Mouse (Mus musculus) lung, postnatal 4 days (tissue): ENCODE data around the gene Prl4a1.
"Not testable (repeated sequence)": the region's sequence is repeated elsewhere in the genome, so short reads cannot be mapped to it uniquely, and the experiment has no call there.

ENCODE experiments used
- DNase-seq, 2 experiments: peaks; one replicate each; pipeline ENCODE4 v3.0.0; 2021

Prl4a1 gene

GRCm38 (mm10) chr13:28015912-28016311, at the start of gene Prl4a1:
TSS of gene Prl4a1 (plus strand) at chr13:28016212.
- DNase-seq, result no peak

DNA sequence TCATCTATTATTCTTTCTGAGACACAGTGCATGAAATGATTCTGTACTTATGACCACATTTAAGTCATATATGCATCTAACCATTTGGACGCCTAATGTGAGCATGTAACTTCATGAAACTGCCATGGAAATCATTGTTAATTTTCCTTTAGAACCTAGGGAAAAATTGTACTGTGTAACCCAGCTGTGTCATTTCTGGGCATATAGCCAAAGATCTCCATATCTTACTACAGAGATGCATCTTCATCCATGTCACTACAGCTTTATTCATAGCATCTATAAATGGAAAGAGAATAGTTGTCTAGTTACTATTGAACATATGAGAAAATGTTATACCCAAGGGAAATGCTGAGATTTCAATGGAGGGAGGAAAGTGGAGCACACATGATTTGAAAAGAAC, 43.1 kb upstream of the Prl4a1 start:
- no peak for DNase-seq

DNA sequence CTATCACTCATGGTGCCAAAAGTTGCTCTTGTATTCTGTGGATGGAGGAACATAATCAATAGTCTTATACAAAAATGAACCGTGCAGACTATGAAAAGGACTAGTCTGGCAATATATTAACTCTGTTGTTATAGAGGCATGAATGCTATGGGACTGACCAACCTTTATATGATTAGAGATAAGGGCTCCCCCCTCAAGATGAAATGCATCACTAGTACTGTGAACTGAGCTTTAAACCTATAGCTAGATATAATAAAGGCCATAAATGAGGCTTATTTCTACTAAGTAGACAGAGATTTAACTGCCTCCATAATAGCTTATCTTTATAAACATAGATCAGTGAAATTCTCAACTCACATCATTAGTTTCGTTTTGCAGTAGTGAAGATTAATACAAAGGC, 41.7 kb upstream of the Prl4a1 start:
- not testable (repeated sequence) for DNase-seq

- DNase-seq, result no peak
These were observed 38.4 kb upstream of the Prl4a1 start for GRCm38 (mm10) chr13:27977646-27978045.

DNA sequence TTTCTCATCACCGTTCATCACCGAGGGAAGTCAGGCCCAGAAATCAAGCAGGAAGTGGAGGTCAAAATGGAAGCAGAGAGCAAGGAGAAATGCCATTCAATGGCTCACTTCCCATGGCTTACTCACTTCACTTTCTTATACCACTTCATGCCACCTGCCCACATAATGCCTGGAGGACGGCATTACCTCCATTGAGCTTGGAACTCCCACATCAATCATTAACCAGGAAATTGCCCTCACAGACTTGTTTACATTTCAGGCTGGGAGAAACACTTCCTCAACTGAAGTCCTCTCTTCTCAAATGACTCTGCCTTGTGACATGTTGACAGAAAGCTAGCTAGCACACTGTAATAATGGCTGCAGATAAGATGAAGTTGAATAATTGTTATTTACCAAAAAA, 19.5 kb upstream of the Prl4a1 start:
- not testable (repeated sequence) for DNase-seq

DNA sequence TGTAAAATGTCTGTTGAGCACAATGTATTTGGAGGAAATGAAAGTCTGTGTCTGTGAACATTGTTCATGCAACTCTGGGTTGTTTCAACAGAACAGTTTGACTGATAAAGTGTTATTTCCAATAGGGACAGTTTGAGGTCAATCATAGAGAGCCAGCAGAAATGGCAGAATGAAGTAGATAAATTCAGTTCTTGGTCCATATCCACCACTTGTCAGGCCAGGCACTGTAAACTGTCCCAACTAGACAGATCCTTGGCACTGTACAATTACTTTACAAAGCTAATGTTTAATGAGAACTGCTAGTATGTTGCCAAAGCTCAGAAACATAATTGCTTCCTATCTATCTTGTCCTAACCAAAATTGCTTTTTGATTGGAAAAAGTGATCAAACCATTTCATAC, 13.3 kb downstream of the Prl4a1 start:
- DNase-seq, result no peak

DNA sequence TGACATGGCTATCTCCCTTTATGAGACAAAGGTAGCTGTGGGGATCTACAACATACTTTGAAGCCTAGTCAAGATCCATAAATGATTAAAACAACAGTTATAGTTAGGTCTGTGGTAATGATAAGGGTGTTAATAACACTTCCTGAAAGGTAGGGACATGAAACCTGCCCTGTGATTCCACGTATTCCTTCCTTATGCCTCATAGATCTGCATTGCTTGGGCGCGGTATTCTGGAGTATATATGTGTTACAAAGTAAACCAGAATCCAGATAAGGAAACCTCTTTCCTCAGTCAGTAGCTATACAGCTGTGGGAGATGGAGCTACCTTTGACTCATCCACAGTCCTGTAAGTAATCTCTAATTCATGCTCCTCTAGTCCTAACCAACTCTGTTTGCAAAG, 53.3 kb downstream of the Prl4a1 start:
- DNase-seq, result no peak
